Mouse (Mus musculus): ENCODE data around the gene Lhx9. TPM values are rescaled to one million over a fixed set of nuclear protein-coding genes. Genes with fewer than 3 reads are reported as not detected.

Lhx9 gene
- polyA plus RNA-seq, 1 experiment from 2014 or later = not detected

- H3K36me3 ChIP-seq (ENCODE audit: insufficient read depth, low read length) = no peaks in the 10 kb centered on the region
- TF ChIP-seq CTCF (IDR thresholded peaks at IDR 0.05; ENCODE audit: low read depth) = no peak
- H3K27me3 ChIP-seq (ENCODE audit: insufficient read depth, low read length) = peaks cover 67% of the 10 kb centered on the region
- 3% methylated on average over 54 of the region's 54 CpGs for WGBS
- no peak overlapping the region for H3K9ac ChIP-seq (ENCODE audit: low read depth, low read length)
- peak overlapping the region; percentile 28 for H3K4me3 ChIP-seq (replicated peaks; ENCODE audit: low read depth, low read length)
- 0 out of 2 replicates have a peak, but pooled peaks have one; percentile 18 for ATAC-seq (replicated peaks; ENCODE audit: low FRiP score, low read depth)
- no peak overlapping the region for H3K27ac ChIP-seq
- no peaks in the 10 kb centered on the region for H3K9me3 ChIP-seq (replicated peaks; ENCODE audit: low read length)
- peak overlapping the region; percentile 47 for H3K4me2 ChIP-seq (ENCODE audit: low read length)
- peak; percentile 54 for DNase-seq (ENCODE audit: low spot score)
- H3K4me1 ChIP-seq (replicated peaks; ENCODE audit: insufficient read depth, low read length) = peaks cover 15% of the 10 kb centered on the region; the same call in 1 of the 2 replicates
Observed at GRCm38 (mm10) chr1:138841306-138842095, 6.9 kb downstream of the Lhx9 start.

- H3K4me3 ChIP-seq (replicated peaks; ENCODE audit: low read depth, low read length) = 0 out of 2 replicates have a peak overlapping the region, but pooled peaks have one; percentile 28
- 3% methylated on average over 25 of the region's 25 CpGs for WGBS
Observed at GRCm38 (mm10) chr1:138840440-138841305, 7.7 kb downstream of the Lhx9 start.

GRCm38 (mm10) chr1:138839809-138840430 lies 8.5 kb downstream of the Lhx9 start:
- H3K9me3 ChIP-seq (replicated peaks; ENCODE audit: low read length) = no peaks in the 10 kb centered on the region
- TF ChIP-seq CTCF (IDR thresholded peaks at IDR 0.05; ENCODE audit: low read depth) = no peak
- H3K4me3 ChIP-seq (replicated peaks; ENCODE audit: low read depth, low read length) = no peak overlapping the region
- DNase-seq (ENCODE audit: low spot score) (no peak), ATAC-seq (replicated peaks; ENCODE audit: low FRiP score, low read depth) (no peak)
- H3K27ac ChIP-seq = no peak overlapping the region
- H3K9ac ChIP-seq (ENCODE audit: low read depth, low read length) = no peak overlapping the region
- no peak overlapping the region for H3K4me2 ChIP-seq (ENCODE audit: low read length)
- WGBS = 5% methylated on average over 16 of the region's 16 CpGs
- peaks cover 15% of the 10 kb centered on the region; the same call in 1 of the 2 replicates for H3K4me1 ChIP-seq (replicated peaks; ENCODE audit: insufficient read depth, low read length)
- no peaks in the 10 kb centered on the region for H3K36me3 ChIP-seq (ENCODE audit: insufficient read depth, low read length)
- H3K27me3 ChIP-seq (ENCODE audit: insufficient read depth, low read length) = peaks cover 62% of the 10 kb centered on the region

More at GRCm38 (mm10) chr1:138840440-138841305, 7.7 kb downstream of the Lhx9 start:
- no peaks in the 10 kb centered on the region for H3K9me3 ChIP-seq (replicated peaks; ENCODE audit: low read length)
- peaks cover 15% of the 10 kb centered on the region; the same call in 1 of the 2 replicates for H3K4me1 ChIP-seq (replicated peaks; ENCODE audit: insufficient read depth, low read length)
- peaks cover 66% of the 10 kb centered on the region for H3K27me3 ChIP-seq (ENCODE audit: insufficient read depth, low read length)
- peak; percentile 42 for DNase-seq (ENCODE audit: low spot score)
- no peak for TF ChIP-seq CTCF (IDR thresholded peaks at IDR 0.05; ENCODE audit: low read depth)
- H3K4me2 ChIP-seq (ENCODE audit: low read length) = no peak overlapping the region
- no peak overlapping the region for H3K9ac ChIP-seq (ENCODE audit: low read depth, low read length)
- H3K27ac ChIP-seq = no peak overlapping the region
- no peaks in the 10 kb centered on the region for H3K36me3 ChIP-seq (ENCODE audit: insufficient read depth, low read length)
- ATAC-seq (replicated peaks; ENCODE audit: low FRiP score, low read depth) = no peak

GRCm38 (mm10) chr1:138839291-138839690 lies 9.1 kb downstream of the Lhx9 start:
- Histone ChIP-seq H3K27ac (no peak overlapping the region), H3K4me3 (replicated peaks; ENCODE audit: low read depth, low read length) (no peak overlapping the region), H3K9ac (ENCODE audit: low read depth, low read length) (no peak overlapping the region), H3K9me3 (replicated peaks; ENCODE audit: low read length) (no peaks in the 10 kb centered on the region), H3K4me1 (replicated peaks; ENCODE audit: insufficient read depth, low read length) (peaks cover 15% of the 10 kb centered on the region; the same call in 1 of the 2 replicates), H3K36me3 (ENCODE audit: insufficient read depth, low read length) (no peaks in the 10 kb centered on the region), H3K27me3 (ENCODE audit: insufficient read depth, low read length) (peaks cover 61% of the 10 kb centered on the region), H3K4me2 (ENCODE audit: low read length) (no peak overlapping the region)
- TF ChIP-seq CTCF (IDR thresholded peaks at IDR 0.05; ENCODE audit: low read depth) = no peak
- ATAC-seq (replicated peaks; ENCODE audit: low FRiP score, low read depth) (no peak), DNase-seq (ENCODE audit: low spot score) (no peak)
- 14% methylated on average over 2 of the region's 2 CpGs for WGBS

- no peak for TF ChIP-seq CTCF (IDR thresholded peaks at IDR 0.05; ENCODE audit: low read depth)
- H3K9me3 ChIP-seq (replicated peaks; ENCODE audit: low read length) = no peaks in the 10 kb centered on the region
- no peak overlapping the region for H3K27ac ChIP-seq
- DNase-seq (ENCODE audit: low spot score) (no peak), ATAC-seq (replicated peaks; ENCODE audit: low FRiP score, low read depth) (no peak)
- 9% methylated on average over 27 of the region's 27 CpGs for WGBS
- peaks cover 65% of the 10 kb centered on the region for H3K27me3 ChIP-seq (ENCODE audit: insufficient read depth, low read length)
- no peak overlapping the region for H3K9ac ChIP-seq (ENCODE audit: low read depth, low read length)
- H3K4me3 ChIP-seq (replicated peaks; ENCODE audit: low read depth, low read length) = peak overlapping the region; percentile 21; the same call in 1 of the 2 replicates
- peaks cover 9% of the 10 kb centered on the region; the same call in 1 of the 2 replicates for H3K4me1 ChIP-seq (replicated peaks; ENCODE audit: insufficient read depth, low read length)
- H3K4me2 ChIP-seq (ENCODE audit: low read length) = peak overlapping the region; percentile 45
- H3K36me3 ChIP-seq (ENCODE audit: insufficient read depth, low read length) = no peaks in the 10 kb centered on the region
Observed at GRCm38 (mm10) chr1:138837786-138838743, 10.3 kb downstream of the Lhx9 start.
